7 mouse cellular contexts compared by ENCODE assay signal in genomic region chr10:12951358-12951757, GRCm38 (mm10). TPM values are rescaled to one million over a fixed set of nuclear protein-coding genes. Genes with fewer than 3 reads are reported as not detected.
A peak's percentile ranks its signal among the peaks of the same experiment; 100 is the strongest.
DNase-seq lines count a peak whose midpoint lies in the region; ATAC-seq and TF ChIP-seq lines count a peak whose summit lies in the region.
"Not testable (repeated sequence)": the region's sequence is repeated elsewhere in the genome, so short reads cannot be mapped to it uniquely, and the experiment has no call there.

No protein-coding gene starts in this region.

- not testable (repeated sequence) for H3K9ac ChIP-seq in intestine, postnatal 0 days (ENCODE audit: low read depth, low read length); liver, embryonic 13.5 days; liver, postnatal 0 days (replicated peaks); stomach, embryonic 14.5 days (replicated peaks; ENCODE audit: low read depth, low read length)

- peak; percentile 70 for DNase-seq in c-Kit-positive CD71-positive TER-119-negative erythroid progenitor cells, embryonic 14.5 days (ENCODE audit: low read depth)
- peak; percentile 63 for DNase-seq in liver, embryonic 13.5 days
- DNase-seq in liver, postnatal 0 days = peak; percentile 42
- DNase-seq in urinary bladder, postnatal 14 days (ENCODE audit: low spot score) = peak; percentile 42

- not testable (repeated sequence) for H3K4me3 ChIP-seq in intestine, postnatal 0 days (ENCODE audit: low read depth, low read length); liver, embryonic 13.5 days (replicated peaks); liver, postnatal 0 days (ENCODE audit: low read depth, low read length); stomach, embryonic 14.5 days (ENCODE audit: low read depth, low read length)

- H3K4me1 ChIP-seq in intestine, postnatal 0 days (replicated peaks; ENCODE audit: control insufficient read depth, insufficient read depth, low read length); liver, postnatal 0 days (ENCODE audit: insufficient read depth); stomach, embryonic 14.5 days (ENCODE audit: control insufficient read depth, insufficient read depth, low read length): not testable (repeated sequence)
- H3K4me1 ChIP-seq in liver, embryonic 13.5 days (replicated peaks) = peaks cover 34% of the 10 kb centered on the region

- H3K27ac ChIP-seq in intestine, postnatal 0 days (ENCODE audit: low read depth, low read length); liver, postnatal 0 days (ENCODE audit: low read depth); stomach, embryonic 14.5 days (ENCODE audit: low read length): not testable (repeated sequence)
- 0 out of 2 replicates have a peak overlapping the region, but pooled peaks have one; percentile 21 for H3K27ac ChIP-seq in liver, embryonic 13.5 days

- 35% methylated on average over 4 of the region's 4 CpGs for WGBS in intestine, postnatal 0 days
- 15% methylated on average over 4 of the region's 4 CpGs for WGBS in liver, embryonic 13.5 days (ENCODE audit: insufficient replicate concordance)
- WGBS in liver, postnatal 0 days (ENCODE audit: insufficient replicate concordance) = 51% methylated on average over 4 of the region's 4 CpGs
- WGBS in stomach, embryonic 14.5 days = 40% methylated on average over 4 of the region's 4 CpGs

- peak; percentile 97 for ATAC-seq in erythroid progenitor cell, adult 5-6 weeks (replicated peaks; ENCODE audit: low FRiP score, poor library complexity, severe bottlenecking)
- peak; percentile 47; the same call in 1 of the 2 replicates for ATAC-seq in intestine, postnatal 0 days
- peak; percentile 98 for ATAC-seq in liver, embryonic 13.5 days (ENCODE audit: low read depth)
- peak; percentile 96 for ATAC-seq in liver, postnatal 0 days
- peak; percentile 69; the same call in 1 of the 2 replicates for ATAC-seq in stomach, embryonic 14.5 days (ENCODE audit: insufficient number of reproducible peaks, insufficient read depth, low FRiP score, low read depth)

- H3K4me2 ChIP-seq in intestine, postnatal 0 days (replicated peaks; ENCODE audit: low read depth); liver, embryonic 13.5 days; liver, postnatal 0 days (ENCODE audit: low read depth, low read length); stomach, embryonic 14.5 days (replicated peaks; ENCODE audit: low read depth, low read length): not testable (repeated sequence)

- H3K36me3 ChIP-seq in intestine, postnatal 0 days (ENCODE audit: control insufficient read depth, insufficient read depth); liver, embryonic 13.5 days; liver, postnatal 0 days (replicated peaks; ENCODE audit: insufficient read depth, low read length); stomach, embryonic 14.5 days (ENCODE audit: control insufficient read depth, insufficient read depth, low read length): not testable (repeated sequence)

- H3K9me3 ChIP-seq in intestine, postnatal 0 days (ENCODE audit: control insufficient read depth); liver, embryonic 13.5 days (replicated peaks); liver, postnatal 0 days (ENCODE audit: low read length); stomach, embryonic 14.5 days (ENCODE audit: control insufficient read depth, low read depth, low read length): not testable (repeated sequence)

- not testable (repeated sequence) for TF ChIP-seq CTCF in intestine, postnatal 0 days (IDR thresholded peaks at IDR 0.05; ENCODE audit: low read depth); liver, postnatal 0 days (IDR thresholded peaks at IDR 0.05; ENCODE audit: low read depth)

- not testable (repeated sequence) for H3K27me3 ChIP-seq in intestine, postnatal 0 days (replicated peaks; ENCODE audit: control insufficient read depth, insufficient read depth, low read length); liver, embryonic 13.5 days; liver, postnatal 0 days (ENCODE audit: insufficient read depth, low read length); stomach, embryonic 14.5 days (ENCODE audit: control insufficient read depth, insufficient read depth, low read length)

- TF ChIP-seq EP300 in liver, postnatal 0 days (IDR thresholded peaks at IDR 0.05; ENCODE audit: low read depth) = peak; percentile 92

RNA-seq across cellular contexts. Expression of gene Stx11, which starts 12.7 kb away (rescaled TPM):
- 5.9 and 11.5 TPM in 2 replicates for total RNA-seq in erythroid progenitor cell, adult 5-6 weeks (2015; ENCODE audit: low replicate concordance)
- 6.9 and 10.2 TPM in 2 replicates for total RNA-seq in erythroid progenitor cell, adult 5-6 weeks (2017; ENCODE audit: low replicate concordance)
- 0.67 and 1.0 TPM in 2 replicates for polyA plus RNA-seq in intestine, postnatal 0 days (2015; fragmentation: Nextera tagmentation; extraction: Ambion mirVana)
- 12.5 and 13.6 TPM in 2 replicates for polyA plus RNA-seq in liver, embryonic 13.5 days (2015; fragmentation: Nextera tagmentation; extraction: Ambion mirVana)
- polyA plus RNA-seq in liver, postnatal 0 days (2015; fragmentation: Nextera tagmentation; extraction: Ambion mirVana) = 10.3 and 11.9 TPM in 2 replicates
- polyA plus RNA-seq in stomach, embryonic 14.5 days (2014; fragmentation: Nextera tagmentation; extraction: Ambion mirVana) = 4.0 and 4.8 TPM in 2 replicates

RNA-seq across cellular contexts. Expression of gene Sf3b5, which starts 53.8 kb away (rescaled TPM):
- 4.7 and 6.7 TPM in 2 replicates for total RNA-seq in erythroid progenitor cell, adult 5-6 weeks (2015; ENCODE audit: low replicate concordance)
- 3.7 and 5.6 TPM in 2 replicates for total RNA-seq in erythroid progenitor cell, adult 5-6 weeks (2017; ENCODE audit: low replicate concordance)
- polyA plus RNA-seq in intestine, postnatal 0 days (2015; fragmentation: Nextera tagmentation; extraction: Ambion mirVana) = 22.6 and 23.0 TPM in 2 replicates
- polyA plus RNA-seq in liver, embryonic 13.5 days (2015; fragmentation: Nextera tagmentation; extraction: Ambion mirVana) = 26.0 and 28.3 TPM in 2 replicates
- 14.3 and 15.5 TPM in 2 replicates for polyA plus RNA-seq in liver, postnatal 0 days (2015; fragmentation: Nextera tagmentation; extraction: Ambion mirVana)
- 45.9 and 47.4 TPM in 2 replicates for polyA plus RNA-seq in stomach, embryonic 14.5 days (2014; fragmentation: Nextera tagmentation; extraction: Ambion mirVana)

Comparison
In these comparisons a context has a peak if more than half of its experiments do, and no peak if none do; other contexts are left out.
1. ATAC-seq: peak in every context shown above with its lines; median percentile 98 in liver, embryonic 13.5 days; 97 in erythroid progenitor cell, adult 5-6 weeks; 96 in liver, postnatal 0 days; 69 in stomach, embryonic 14.5 days; 47 in intestine, postnatal 0 days.